Mouse (Mus musculus): ENCODE results near the gene Xndc1.

GRCm38 (mm10) chr7:102104126-102104525 lies 38.8 kb downstream of the Xndc1 start:
- TF ChIP-seq CTCF (IDR thresholded peaks at IDR 0.05; ENCODE audit: low read depth, low read length) = no peak
- no peak for TF ChIP-seq POLR2A (IDR thresholded peaks at IDR 0.05; ENCODE audit: borderline replicate concordance, low read depth, low read length)
